Mouse (Mus musculus) megakaryocyte-erythroid progenitor cell, adult 5-6 weeks (primary cell): Measurements from ENCODE around the gene Emc8. TPM values are rescaled to one million over a fixed set of nuclear protein-coding genes. Genes with fewer than 3 reads are reported as not detected.

Source experiments
- ATAC-seq: replicated peaks from 2 replicates; pipeline ENCODE4 v1.8.0; 2016; ENCODE audit warnings: mild to moderate bottlenecking, inconsistent platforms; ENCODE audit not compliant: severe bottlenecking, poor library complexity, low FRiP score, low TSS enrichment
- total RNA-seq, 2 experiments: library from RNA; stranded (forward) in 1 of 2; stranded (reverse) in 1 of 2; fragments of 200-1000, 215-1000 nt in 1 of 2; fragments of >200 nt in 1 of 2; fragmentation: Nextera tagmentation in 1 of 2; gene quantifications; 2 replicates each; pipeline ENCODE4 v1.2.3; 2014 to 2017

The Emc8 gene
- total RNA-seq, 2 experiments from 2014 or later = 32.8 to 69.8 TPM

GRCm38 (mm10) chr8:120656322-120657052 is 11.9 kb downstream of the Emc8 start:
- ATAC-seq = no peak

GRCm38 (mm10) chr8:120647532-120647931 is 20.8 kb downstream of the Emc8 start, which contains the start of gene 1190005I06Rik:
Gene 1190005I06Rik (minus strand): TSS chr8:120647632.
- no peak for ATAC-seq

- no peak for ATAC-seq
Measured at GRCm38 (mm10) chr8:120644663-120645062, 23.7 kb downstream of the Emc8 start.

GRCm38 (mm10) chr8:120642031-120642662 is 26.2 kb downstream of the Emc8 start:
- no peak for ATAC-seq

GRCm38 (mm10) chr8:120641245-120641644 is 27.1 kb downstream of the Emc8 start:
- ATAC-seq = no peak

GRCm38 (mm10) chr8:120634329-120634839 is 34.0 kb downstream of the Emc8 start:
- peak; percentile 65 for ATAC-seq

- no peak for ATAC-seq
Measured at GRCm38 (mm10) chr8:120633665-120634271, 34.6 kb downstream of the Emc8 start.

- ATAC-seq = no peak
Measured at GRCm38 (mm10) chr8:120632969-120633664, 35.3 kb downstream of the Emc8 start.

- no peak for ATAC-seq
Measured at GRCm38 (mm10) chr8:120631441-120632375, 36.7 kb downstream of the Emc8 start.

GRCm38 (mm10) chr8:120630848-120631247 is 37.5 kb downstream of the Emc8 start:
- no peak for ATAC-seq

GRCm38 (mm10) chr8:120630031-120630430 is 38.3 kb downstream of the Emc8 start:
- no peak for ATAC-seq

GRCm38 (mm10) chr8:120627298-120627697 is 41.1 kb downstream of the Emc8 start:
- ATAC-seq = no peak

GRCm38 (mm10) chr8:120626461-120626860 is 41.9 kb downstream of the Emc8 start:
- no peak for ATAC-seq

GRCm38 (mm10) chr8:120623608-120624007 is 44.8 kb downstream of the Emc8 start:
- ATAC-seq = peak; percentile 41; the same call in 1 of the 2 replicates

- no peak for ATAC-seq
Measured at GRCm38 (mm10) chr8:120622161-120622560, 46.2 kb downstream of the Emc8 start.

- ATAC-seq = no peak
Measured at GRCm38 (mm10) chr8:120620441-120620840, 47.9 kb downstream of the Emc8 start.

GRCm38 (mm10) chr8:120619235-120620180 is 48.9 kb downstream of the Emc8 start:
- ATAC-seq = no peak

GRCm38 (mm10) chr8:120618110-120618509 is 50.3 kb downstream of the Emc8 start:
- peak; percentile 65 for ATAC-seq
